11 mouse cellular contexts compared by ENCODE assay signal in genomic region chr13:60337383-60337782, GRCm38 (mm10).
DNase-seq lines count a peak whose midpoint lies in the region; ATAC-seq and TF ChIP-seq lines count a peak whose summit lies in the region.
"Had no signal": no experiment of that assay in that cellular context is flagged by ENCODE, and none has a peak within 500 bp of the region (broad histone marks: within the 10 kb centered on the region; RNA-seq: fewer than 3 reads in every experiment).

No protein-coding gene starts in this region.

- H3K4me2 ChIP-seq in heart, embryonic 12.5 days, result no peak overlapping the region
- no peak overlapping the region for H3K4me2 ChIP-seq in midbrain, embryonic 14.5 days (ENCODE audit: low read length)
- no peak overlapping the region for H3K4me2 ChIP-seq in midbrain, embryonic 16.5 days (ENCODE audit: low read length)
- no peak overlapping the region for H3K4me2 ChIP-seq in heart, postnatal 0 days (ENCODE audit: low read depth, low read length)
- H3K4me2 ChIP-seq: hindbrain, embryonic 15.5 days; liver, embryonic 15.5 days had no signal

- H3K27me3 ChIP-seq in heart, embryonic 12.5 days (replicated peaks), result no peaks in the 10 kb centered on the region
- H3K27me3 ChIP-seq in heart, adult 2 months (ENCODE audit: control insufficient read depth, insufficient read depth, low read length), result no peaks in the 10 kb centered on the region
- no peaks in the 10 kb centered on the region for H3K27me3 ChIP-seq in midbrain, embryonic 14.5 days (ENCODE audit: control insufficient read depth, insufficient read depth, low read length)
- no peaks in the 10 kb centered on the region for H3K27me3 ChIP-seq in midbrain, embryonic 16.5 days (ENCODE audit: control insufficient read depth, insufficient read depth, low read depth, low read length)
- no peaks in the 10 kb centered on the region for H3K27me3 ChIP-seq in heart, postnatal 0 days (ENCODE audit: control insufficient read depth, insufficient read depth, low read length)
- H3K27me3 ChIP-seq: hindbrain, embryonic 15.5 days; liver, embryonic 15.5 days had no signal

- no peak overlapping the region for H3K4me3 ChIP-seq in heart, embryonic 12.5 days
- H3K4me3 ChIP-seq in heart, adult 2 months, result no peak overlapping the region
- H3K4me3 ChIP-seq in midbrain, embryonic 14.5 days (replicated peaks; ENCODE audit: low read depth, low read length), result no peak overlapping the region
- H3K4me3 ChIP-seq in midbrain, embryonic 16.5 days (ENCODE audit: low read depth, low read length), result no peak overlapping the region
- no peak overlapping the region for H3K4me3 ChIP-seq in heart, postnatal 0 days (ENCODE audit: low read depth, low read length)
- H3K4me3 ChIP-seq: erythroblast, embryonic 14.5 days; hindbrain, embryonic 15.5 days; liver, embryonic 15.5 days had no signal

- no peaks in the 10 kb centered on the region for H3K36me3 ChIP-seq in heart, embryonic 12.5 days
- no peaks in the 10 kb centered on the region for H3K36me3 ChIP-seq in heart, adult 2 months (ENCODE audit: control insufficient read depth, insufficient read depth, low read length)
- no peaks in the 10 kb centered on the region for H3K36me3 ChIP-seq in midbrain, embryonic 14.5 days (ENCODE audit: control insufficient read depth, insufficient read depth, low read length)
- H3K36me3 ChIP-seq in midbrain, embryonic 16.5 days (ENCODE audit: control insufficient read depth, insufficient read depth, low read length), result no peaks in the 10 kb centered on the region
- no peaks in the 10 kb centered on the region for H3K36me3 ChIP-seq in heart, postnatal 0 days (replicated peaks; ENCODE audit: control insufficient read depth, insufficient read depth, low read length)
- H3K36me3 ChIP-seq: hindbrain, embryonic 15.5 days; liver, embryonic 15.5 days had no signal

- peak; percentile 57 for ATAC-seq in heart, embryonic 12.5 days (ENCODE audit: insufficient number of reproducible peaks, low FRiP score)
- ATAC-seq in midbrain, embryonic 14.5 days (ENCODE audit: low FRiP score, low TSS enrichment), result no peak
- no peak for ATAC-seq in midbrain, embryonic 16.5 days
- ATAC-seq in heart, postnatal 0 days (ENCODE audit: insufficient read depth, low read depth), result peak; percentile 58

- DNase-seq in heart, adult 2 months, result no peak
- peak; percentile 10 for DNase-seq in midbrain, embryonic 14.5 days
- peak; percentile 24 for DNase-seq in heart, postnatal 0 days (ENCODE audit: low spot score)
- DNase-seq in telencephalon, adult 2 months (ENCODE audit: low read depth, low spot score), result peak; percentile 46
- DNase-seq in kidney, postnatal 14 days, result no peak
- DNase-seq in lung, postnatal 25 days (ENCODE audit: low spot score), result no peak

- peaks cover 11% of the 10 kb centered on the region for H3K4me1 ChIP-seq in heart, embryonic 12.5 days (replicated peaks)
- H3K4me1 ChIP-seq in heart, adult 2 months (ENCODE audit: control insufficient read depth, insufficient read depth, low read length), result peaks cover 2% of the 10 kb centered on the region; the same call in 1 of the 2 replicates
- no peaks in the 10 kb centered on the region for H3K4me1 ChIP-seq in midbrain, embryonic 14.5 days (ENCODE audit: control insufficient read depth, insufficient read depth, low read length)
- no peaks in the 10 kb centered on the region for H3K4me1 ChIP-seq in midbrain, embryonic 16.5 days (ENCODE audit: control insufficient read depth, insufficient read depth, low read length)
- 0 out of 2 replicates have a peak, but pooled peaks cover 5% of the 10 kb centered on the region for H3K4me1 ChIP-seq in heart, postnatal 0 days (ENCODE audit: control insufficient read depth, insufficient read depth)
- H3K4me1 ChIP-seq: hindbrain, embryonic 15.5 days; liver, embryonic 15.5 days had no signal

- TF ChIP-seq EP300 in heart, adult 2 months (IDR thresholded peaks at IDR 0.05; ENCODE audit: insufficient read depth, low read depth, low read length), result no peak
- no peak for TF ChIP-seq EP300 in heart, postnatal 0 days (IDR thresholded peaks at IDR 0.05; ENCODE audit: low read depth)

- no peak for TF ChIP-seq POLR2A in heart, adult 2 months (IDR thresholded peaks at IDR 0.05; ENCODE audit: insufficient read depth, low read depth, low read length)

- H3K79me2 ChIP-seq in heart, adult 2 months (replicated peaks; ENCODE audit: control insufficient read depth, insufficient read depth, low read length), result no peaks in the 10 kb centered on the region

- TF ChIP-seq CTCF in heart, adult 2 months (IDR thresholded peaks at IDR 0.05), result no peak
- no peak for TF ChIP-seq CTCF in heart, postnatal 0 days (IDR thresholded peaks at IDR 0.05; ENCODE audit: low read depth)

- WGBS in heart, embryonic 12.5 days, result 40% methylated on average over 2 of the region's 2 CpGs
- 35% methylated on average over 2 of the region's 2 CpGs for WGBS in heart, adult 2 months
- WGBS in midbrain, embryonic 14.5 days, result 66% methylated on average over 2 of the region's 2 CpGs
- WGBS in midbrain, embryonic 16.5 days, result 59% methylated on average over 2 of the region's 2 CpGs
- 23% methylated on average over 2 of the region's 2 CpGs for WGBS in heart, postnatal 0 days

- peaks cover 4% of the 10 kb centered on the region; the same call in 1 of the 2 replicates for H3K9me3 ChIP-seq in heart, embryonic 12.5 days (replicated peaks)
- no peaks in the 10 kb centered on the region; the same call in 1 of the 2 replicates for H3K9me3 ChIP-seq in midbrain, embryonic 14.5 days (ENCODE audit: control insufficient read depth, low read length)
- no peaks in the 10 kb centered on the region for H3K9me3 ChIP-seq in midbrain, embryonic 16.5 days (replicated peaks; ENCODE audit: control insufficient read depth, low read length, poor library complexity, severe bottlenecking)
- no peaks in the 10 kb centered on the region for H3K9me3 ChIP-seq in heart, postnatal 0 days (replicated peaks; ENCODE audit: control insufficient read depth, low read length)
- H3K9me3 ChIP-seq: hindbrain, embryonic 15.5 days; liver, embryonic 15.5 days had no signal

- intact Hi-C loops in heart, adult 2 months (cut with DNase I), result loop anchor here (5.0 kb wide), 1 partner anchor 160 kb away; the partner anchor contains the start of gene Gas1

- peak overlapping the region; percentile 49 for H3K27ac ChIP-seq in heart, embryonic 12.5 days (ENCODE audit: poor library complexity, severe bottlenecking)
- no peak overlapping the region for H3K27ac ChIP-seq in heart, adult 2 months
- no peak overlapping the region for H3K27ac ChIP-seq in midbrain, embryonic 14.5 days (replicated peaks; ENCODE audit: low read depth, low read length)
- H3K27ac ChIP-seq in midbrain, embryonic 16.5 days (ENCODE audit: low read length), result no peak overlapping the region
- H3K27ac ChIP-seq in heart, postnatal 0 days (ENCODE audit: low read depth), result no peak overlapping the region
- H3K27ac ChIP-seq: hindbrain, embryonic 15.5 days; liver, embryonic 15.5 days had no signal

- H3K9ac ChIP-seq in heart, embryonic 12.5 days, result no peak overlapping the region
- H3K9ac ChIP-seq in heart, adult 2 months (ENCODE audit: low read depth, low read length), result no peak overlapping the region
- H3K9ac ChIP-seq in midbrain, embryonic 14.5 days (replicated peaks; ENCODE audit: low read length), result no peak overlapping the region
- no peak overlapping the region for H3K9ac ChIP-seq in midbrain, embryonic 16.5 days (ENCODE audit: low read depth, low read length)
- no peak overlapping the region for H3K9ac ChIP-seq in heart, postnatal 0 days (replicated peaks; ENCODE audit: low read depth, low read length)
- H3K9ac ChIP-seq: hindbrain, embryonic 15.5 days; liver, embryonic 15.5 days had no signal

Comparison
In these comparisons a context has a peak if more than half of its experiments do, and no peak if none do; other contexts are left out.
1. DNase-seq: peak in midbrain, embryonic 14.5 days (single experiment), heart, postnatal 0 days (single experiment) and telencephalon, adult 2 months (single experiment); none in heart, adult 2 months (0 of 2), kidney, postnatal 14 days (single experiment) and lung, postnatal 25 days (single experiment).
2. ATAC-seq: peak in heart, embryonic 12.5 days (single experiment) and heart, postnatal 0 days (single experiment); none in midbrain, embryonic 14.5 days (single experiment) and midbrain, embryonic 16.5 days (single experiment).